Mouse (Mus musculus) hindbrain, embryonic 14.5 days (tissue): ENCODE results near the gene Eif4enif1. TPM values are rescaled to one million over a fixed set of nuclear protein-coding genes. Genes with fewer than 3 reads are reported as not detected.
"Not testable (repeated sequence)": the region's sequence is repeated elsewhere in the genome, so short reads cannot be mapped to it uniquely, and the experiment has no call there.

Experiments
- ATAC-seq: fragments of 200-750 bp; cut with Nextera tagmentation; 2 replicates; pipeline ENCODE4 v1.8.0; 2017; ENCODE audit warnings: moderate number of reproducible peaks, mild to moderate bottlenecking, moderate TSS enrichment, moderate library complexity; ENCODE audit not compliant: low FRiP score
- DNase-seq: peaks from one replicate; pipeline ENCODE4 v3.0.0-alpha.2; 2015; ENCODE audit warnings: low spot score
- H3K27ac ChIP-seq: fragments of 300-500 bp; sonication (generic); 2 replicates; pipeline ENCODE4 v1.5.1; 2014; ENCODE audit warnings: mild to moderate bottlenecking, moderate library complexity
- H3K27me3 ChIP-seq: fragments of 300-500 bp; sonication (generic); 2 replicates; pipeline ENCODE4 v1.6.1; 2014; ENCODE audit warnings: mild to moderate bottlenecking, low read length, mixed read lengths; ENCODE audit not compliant: control insufficient read depth, insufficient read depth
- H3K36me3 ChIP-seq: fragments of 300-500 bp; sonication (generic); replicated peaks from 2 replicates; pipeline ENCODE4 v1.6.1; 2014; ENCODE audit not compliant: control insufficient read depth, insufficient read depth
- H3K4me1 ChIP-seq: fragments of 300-500 bp; sonication (generic); replicated peaks from 2 replicates; pipeline ENCODE4 v1.6.1; 2014; ENCODE audit warnings: antibody characterized with exemption, low read length, mixed read lengths; ENCODE audit not compliant: control insufficient read depth, insufficient read depth
- H3K4me2 ChIP-seq: fragments of 300-500 bp; sonication (generic); replicated peaks from 2 replicates; pipeline ENCODE4 v1.6.1; 2014; ENCODE audit warnings: mild to moderate bottlenecking, moderate library complexity
- H3K4me3 ChIP-seq: fragments of 300-500 bp; sonication (generic); replicated peaks from 2 replicates; pipeline ENCODE4 v1.5.1; 2014; ENCODE audit warnings: mild to moderate bottlenecking, low read length
- H3K9ac ChIP-seq: fragments of 300-500 bp; sonication (generic); 2 replicates; pipeline ENCODE4 v1.6.1; 2014
- H3K9me3 ChIP-seq: fragments of 300-500 bp; sonication (generic); 2 replicates; pipeline ENCODE4 v1.6.1; 2016; ENCODE audit warnings: low read length; ENCODE audit not compliant: control insufficient read depth
- WGBS: fragments of 180-500 bp; shearing (Covaris S2); extraction: QIAGEN DNeasy Blood & Tissue Kit; methylation state at CpG from one replicate; pipeline ENCODE4 v1.1.7; 2014; 5-methylcytosine and 5-hydroxymethylcytosine counted together
- polyA plus RNA-seq: library from polyadenylated mRNA; unstranded; fragments of >200 nt; fragmentation: Nextera tagmentation; extraction: Ambion mirVana; gene quantifications from 2 replicates; pipeline ENCODE4 v1.2.1, GENCODE M21; 2014

Eif4enif1 gene
- polyA plus RNA-seq, 1 experiment from 2014 or later: 54.0 TPM

GRCm38 (mm10) chr11:3165210-3165782 is 36.9 kb upstream of the Eif4enif1 start:
- not testable (repeated sequence) for H3K4me3 ChIP-seq, H3K27ac ChIP-seq, H3K9ac ChIP-seq, H3K4me1 ChIP-seq, H3K36me3 ChIP-seq, H3K27me3 ChIP-seq, H3K4me2 ChIP-seq
- peaks cover 12% of the 10 kb centered on the region for H3K9me3 ChIP-seq
- peak; percentile 28 for ATAC-seq
- 89% methylated on average over 3 of the region's 5 CpGs for WGBS
- peak; percentile 32 for DNase-seq

DNA sequence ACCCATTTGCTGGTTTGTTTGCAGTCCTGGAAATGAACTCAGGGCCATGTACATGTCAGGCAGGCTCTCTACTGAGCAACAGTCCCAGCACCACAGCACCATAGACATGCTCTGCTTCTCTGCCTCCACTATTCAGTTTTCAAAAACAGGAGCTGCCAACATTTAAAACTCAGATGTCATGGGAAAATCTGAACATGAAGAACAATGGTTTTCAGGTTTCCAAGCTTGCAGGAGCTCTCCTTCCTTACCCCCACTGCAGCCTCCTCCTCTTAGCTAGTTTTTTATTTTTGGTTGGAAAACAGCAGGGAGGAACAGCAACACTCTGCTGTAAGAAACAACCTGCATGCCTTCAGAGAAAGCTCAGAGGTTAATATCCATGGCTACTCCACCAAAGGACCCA is 35.9 kb upstream of the Eif4enif1 start:
- H3K27me3 ChIP-seq, H3K36me3 ChIP-seq, ATAC-seq, H3K4me1 ChIP-seq, H3K4me2 ChIP-seq, H3K4me3 ChIP-seq, H3K9ac ChIP-seq, H3K27ac ChIP-seq: not testable (repeated sequence)
- H3K9me3 ChIP-seq: peaks cover 12% of the 10 kb centered on the region
- peak; percentile 29 for DNase-seq

DNA sequence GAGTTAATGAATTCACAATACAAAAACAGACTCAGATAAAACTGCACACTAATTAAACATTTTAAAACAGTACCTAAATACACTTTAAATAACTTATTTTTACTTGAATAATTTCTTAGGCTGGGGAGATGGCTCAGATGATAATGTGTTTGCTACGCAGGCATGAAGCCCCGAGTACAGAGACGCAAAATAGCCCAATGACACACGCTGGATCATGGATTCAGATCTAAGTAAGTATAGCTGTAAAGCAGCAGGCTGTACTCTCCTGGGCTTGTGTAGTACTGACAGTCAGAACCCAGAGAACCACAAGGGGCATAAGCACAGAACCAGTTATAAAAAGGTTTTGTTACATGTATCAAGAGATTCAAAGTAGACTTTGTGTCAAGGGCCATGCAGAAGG is 35.1 kb upstream of the Eif4enif1 start:
- not testable (repeated sequence) for H3K4me3 ChIP-seq, DNase-seq, ATAC-seq, H3K9ac ChIP-seq, H3K27me3 ChIP-seq, H3K4me2 ChIP-seq, H3K4me1 ChIP-seq, H3K36me3 ChIP-seq, H3K27ac ChIP-seq
- WGBS: 93% methylated on average over 4 of the region's 4 CpGs
- H3K9me3 ChIP-seq: peaks cover 12% of the 10 kb centered on the region

GRCm38 (mm10) chr11:3167571-3168001 is 34.6 kb upstream of the Eif4enif1 start:
- not testable (repeated sequence) for H3K9ac ChIP-seq, H3K27ac ChIP-seq, H3K4me1 ChIP-seq, H3K4me3 ChIP-seq, H3K36me3 ChIP-seq, ATAC-seq, H3K9me3 ChIP-seq, DNase-seq, H3K27me3 ChIP-seq, H3K4me2 ChIP-seq
- WGBS: 76% methylated on average over 4 of the region's 4 CpGs

- not testable (repeated sequence) for H3K4me3 ChIP-seq, H3K27ac ChIP-seq, H3K9ac ChIP-seq, DNase-seq, H3K4me1 ChIP-seq, H3K27me3 ChIP-seq, H3K36me3 ChIP-seq, H3K4me2 ChIP-seq
- ATAC-seq: peak; percentile 32
- 71% methylated on average over 2 of the region's 2 CpGs for WGBS
- peaks cover 12% of the 10 kb centered on the region for H3K9me3 ChIP-seq
Observed at GRCm38 (mm10) chr11:3169042-3169441, 33.1 kb upstream of the Eif4enif1 start.

DNA sequence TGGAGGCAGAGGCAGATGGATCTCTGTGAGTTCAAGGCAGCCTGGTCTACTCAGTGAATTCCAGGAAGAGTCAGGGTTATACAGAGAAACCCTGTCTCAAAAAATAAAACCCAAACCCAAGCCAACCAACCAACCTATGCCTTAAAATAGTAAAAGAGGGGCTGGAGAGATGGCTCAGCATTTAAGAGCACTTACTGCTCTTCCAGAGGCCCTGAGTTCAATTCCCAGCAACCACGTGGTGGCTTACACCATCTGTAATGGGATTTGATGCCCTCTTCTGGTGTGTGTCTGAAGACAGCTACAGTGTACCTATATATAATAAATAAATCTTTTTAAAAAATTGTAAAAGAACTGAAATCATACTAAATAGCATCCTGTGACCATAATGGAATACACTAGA is 30.3 kb upstream of the Eif4enif1 start:
- not testable (repeated sequence) for ATAC-seq, H3K27ac ChIP-seq, DNase-seq, H3K4me3 ChIP-seq, H3K9ac ChIP-seq, H3K36me3 ChIP-seq, H3K27me3 ChIP-seq, H3K4me2 ChIP-seq, H3K9me3 ChIP-seq, H3K4me1 ChIP-seq
- WGBS: 74% methylated on average over 1 of the region's 1 CpGs

- H3K36me3 ChIP-seq, H3K4me3 ChIP-seq, H3K27ac ChIP-seq, H3K4me2 ChIP-seq, H3K4me1 ChIP-seq, H3K9ac ChIP-seq, H3K9me3 ChIP-seq, DNase-seq, H3K27me3 ChIP-seq, ATAC-seq: not testable (repeated sequence)
- WGBS: 39% methylated on average over 3 of the region's 6 CpGs
Observed at GRCm38 (mm10) chr11:3172526-3172925, 29.7 kb upstream of the Eif4enif1 start.

GRCm38 (mm10) chr11:3173425-3174318 is 28.5 kb upstream of the Eif4enif1 start:
- DNase-seq: peak; percentile 29
- 85% methylated on average over 11 of the region's 11 CpGs for WGBS
- not testable (repeated sequence) for H3K4me1 ChIP-seq, H3K9ac ChIP-seq, H3K9me3 ChIP-seq, H3K36me3 ChIP-seq, H3K27ac ChIP-seq, H3K4me2 ChIP-seq, H3K27me3 ChIP-seq, H3K4me3 ChIP-seq
- peak; percentile 58 for ATAC-seq

DNA sequence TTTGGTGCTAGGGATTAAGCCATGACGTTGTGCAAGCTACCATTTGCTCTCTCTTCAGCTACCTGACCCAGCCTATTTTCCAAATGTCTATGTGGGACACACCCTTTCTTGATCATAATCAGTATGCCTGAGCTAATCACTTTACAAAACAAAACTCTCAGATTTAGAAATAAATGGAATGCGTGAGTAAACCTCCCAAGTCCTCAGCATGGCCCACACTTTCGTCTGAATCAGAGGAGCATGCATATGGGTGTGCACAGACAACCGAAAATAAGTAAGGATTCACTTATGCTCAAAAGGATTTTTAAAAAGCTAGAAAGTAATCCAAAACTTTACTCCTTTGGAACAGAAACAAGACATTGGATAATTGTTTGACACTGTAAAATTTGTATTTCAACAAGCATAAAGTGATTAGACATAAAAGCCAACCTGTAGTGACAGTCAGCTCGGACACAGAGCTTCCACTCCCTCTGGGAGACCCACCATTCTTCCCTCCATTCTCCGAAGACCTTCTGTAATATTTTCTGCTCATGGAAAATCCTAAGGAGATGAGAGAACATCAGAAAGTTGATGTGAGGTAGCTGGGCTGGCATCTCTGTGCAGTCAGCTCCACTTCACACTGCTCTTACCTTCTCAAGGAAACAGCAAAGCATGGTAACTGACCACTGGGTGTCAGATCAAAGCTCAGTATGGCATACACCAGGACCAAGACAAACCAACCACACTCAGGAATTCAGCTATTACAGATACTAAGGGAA is 23.0 kb upstream of the Eif4enif1 start:
- not testable (repeated sequence) for H3K4me2 ChIP-seq, H3K36me3 ChIP-seq, H3K4me1 ChIP-seq, H3K27ac ChIP-seq, H3K27me3 ChIP-seq, DNase-seq, H3K4me3 ChIP-seq, ATAC-seq, H3K9me3 ChIP-seq, H3K9ac ChIP-seq
- WGBS: 81% methylated on average over 6 of the region's 6 CpGs
